In genomic region chr6:88964071-88964470, GRCm38 (mm10) we compare ENCODE assay signal across 24 mouse cellular contexts.
DNase-seq lines count a peak whose midpoint lies in the region; ATAC-seq and TF ChIP-seq lines count a peak whose summit lies in the region.
"Had no signal": no experiment of that assay in that cellular context is flagged by ENCODE, and none has a peak within 500 bp of the region (broad histone marks: within the 10 kb centered on the region; RNA-seq: fewer than 3 reads in every experiment).

No protein-coding gene starts in this region.

- in situ Hi-C loops in CH12.LX (cut with MboI; ENCODE audit: low pct_ligation_motif_present, low pct_unique_long_range_greater_than_20kb, low sequenced_read_pairs): no loop called here

- no peak for TF ChIP-seq CTCF in forebrain, postnatal 0 days (IDR thresholded peaks at IDR 0.05; ENCODE audit: low read depth)
- no peak for TF ChIP-seq CTCF in CH12.LX (conservative IDR thresholded peaks at IDR 0.05 in 1 of 2, IDR thresholded peaks at IDR 0.05 in 1 of 2; ENCODE audit: low read depth in 2 of 2, low read length in 2 of 2)

- no peak overlapping the region for H3K4me2 ChIP-seq in forebrain, embryonic 11.5 days (ENCODE audit: low read depth, low read length, severe bottlenecking)
- no peak overlapping the region for H3K4me2 ChIP-seq in forebrain, postnatal 0 days (ENCODE audit: low read depth)
- peak overlapping the region; percentile 68; the same call in 1 of the 2 replicates for H3K4me2 ChIP-seq in CH12.LX (ENCODE audit: insufficient read depth, low read depth, poor library complexity, severe bottlenecking)

- TF ChIP-seq RAD21 in CH12.LX (IDR thresholded peaks at IDR 0.05; ENCODE audit: low read depth, low read length): no peak

- 87% methylated on average over 7 of the region's 7 CpGs for WGBS in forebrain, embryonic 11.5 days
- 79% methylated on average over 7 of the region's 7 CpGs for WGBS in forebrain, postnatal 0 days

- no peaks in the 10 kb centered on the region for H3K9me3 ChIP-seq in forebrain, embryonic 11.5 days (ENCODE audit: control insufficient read depth, low read length)
- no peaks in the 10 kb centered on the region for H3K9me3 ChIP-seq in forebrain, postnatal 0 days (ENCODE audit: low read length)
- no peaks in the 10 kb centered on the region for H3K9me3 ChIP-seq in CH12.LX (replicated peaks; ENCODE audit: low read length)
- H3K9me3 ChIP-seq: limb, embryonic 10.5 days had no signal

- H3K9ac ChIP-seq in forebrain, embryonic 11.5 days (ENCODE audit: low read length): no peak overlapping the region
- no peak overlapping the region for H3K9ac ChIP-seq in forebrain, postnatal 0 days
- H3K9ac ChIP-seq in CH12.LX (ENCODE audit: insufficient read depth, low read depth): no peak overlapping the region
- H3K9ac ChIP-seq: liver, postnatal 0 days had no signal

- H3K36me3 ChIP-seq in forebrain, embryonic 11.5 days (ENCODE audit: control insufficient read depth, insufficient read depth, low read length): no peaks in the 10 kb centered on the region
- H3K36me3 ChIP-seq in forebrain, postnatal 0 days (ENCODE audit: insufficient read depth): no peaks in the 10 kb centered on the region
- H3K36me3 ChIP-seq in CH12.LX (replicated peaks in 1 of 2; ENCODE audit: control insufficient read depth in 1 of 2, insufficient read depth in 1 of 2, low read length in 1 of 2): no peaks in the 10 kb centered on the region
- H3K36me3 ChIP-seq: limb, embryonic 10.5 days had no signal

- TF ChIP-seq POLR2A in CH12.LX (IDR thresholded peaks at IDR 0.05; ENCODE audit: low read depth, low read length): no peak

- no peak overlapping the region for H3K27ac ChIP-seq in forebrain, embryonic 11.5 days (ENCODE audit: low read depth, low read length)
- H3K27ac ChIP-seq in forebrain, postnatal 0 days (ENCODE audit: low read depth, low read length): no peak overlapping the region
- H3K27ac ChIP-seq in CH12.LX (ENCODE audit: insufficient read depth, low read depth): peak overlapping the region; percentile 85; the same call in 1 of the 2 replicates
- H3K27ac ChIP-seq: heart, adult 2 months; kidney, postnatal 0 days; limb, embryonic 10.5 days; stomach, postnatal 0 days had no signal

- H3K79me2 ChIP-seq in CH12.LX (replicated peaks; ENCODE audit: control insufficient read depth, extremely low read depth, insufficient read depth, poor library complexity, severe bottlenecking): no peaks in the 10 kb centered on the region

- dilution Hi-C loops in CH12.LX (cut with MboI; ENCODE audit: extremely low pct_ligation_motif_present, extremely low pct_unique_long_range_greater_than_20kb, low sequenced_read_pairs): no loop called here

- H3K27me3 ChIP-seq in forebrain, embryonic 11.5 days (ENCODE audit: control insufficient read depth, insufficient read depth, low read length): no peaks in the 10 kb centered on the region
- H3K27me3 ChIP-seq in forebrain, postnatal 0 days (ENCODE audit: insufficient read depth, low read length): no peaks in the 10 kb centered on the region
- H3K27me3 ChIP-seq in CH12.LX (replicated peaks): no peaks in the 10 kb centered on the region
- H3K27me3 ChIP-seq: Patski had no signal

- no peak for TF ChIP-seq EP300 in CH12.LX (IDR thresholded peaks at IDR 0.05; ENCODE audit: low read length)

- H3K4me1 ChIP-seq in forebrain, embryonic 11.5 days (replicated peaks; ENCODE audit: control insufficient read depth, insufficient read depth, low read length): peaks cover 18% of the 10 kb centered on the region
- peaks cover 16% of the 10 kb centered on the region for H3K4me1 ChIP-seq in forebrain, postnatal 0 days (ENCODE audit: insufficient read depth)
- H3K4me1 ChIP-seq in CH12.LX (ENCODE audit: control insufficient read depth in 1 of 2, insufficient read depth in 2 of 2): peaks cover 36 to 69% of the 10 kb centered on the region in 2 experiments

- no peak overlapping the region for H3K4me3 ChIP-seq in forebrain, embryonic 11.5 days (ENCODE audit: low read depth, low read length)
- no peak overlapping the region for H3K4me3 ChIP-seq in forebrain, postnatal 0 days (ENCODE audit: low read depth, low read length)
- no peak overlapping the region for H3K4me3 ChIP-seq in CH12.LX (replicated peaks in 1 of 3; ENCODE audit: low read depth in 2 of 3, low read length in 2 of 3, poor library complexity in 1 of 3)
- H3K4me3 ChIP-seq: heart, adult 2 months; limb, embryonic 10.5 days had no signal

- ATAC-seq in forebrain, embryonic 11.5 days (replicated peaks; ENCODE audit: low FRiP score): no peak
- no peak for ATAC-seq in forebrain, postnatal 0 days
- peak; percentile 67 to 82 for ATAC-seq in hematopoietic stem cell, adult 5-6 weeks (replicated peaks in 1 of 2; ENCODE audit: insufficient read depth in 1 of 2, low FRiP score in 2 of 2, low TSS enrichment in 1 of 2, low read depth in 1 of 2, poor library complexity in 2 of 2, severe bottlenecking in 2 of 2)
- ATAC-seq: forebrain, embryonic 14.5 days; hindbrain, embryonic 16.5 days; intestine, postnatal 0 days; liver, postnatal 0 days; midbrain, embryonic 16.5 days; Patski had no signal

- DNase-seq in forebrain, embryonic 11.5 days (ENCODE audit: low spot score): peak; percentile 35
- no peak for DNase-seq in forebrain, postnatal 0 days
- DNase-seq in 3T3-L1 (ENCODE audit: low read depth, low spot score) (peak; percentile 94), CH12.LX (ENCODE audit: extremely low read depth) (peak; percentile 78)
- DNase-seq in right cerebral cortex, postnatal 4 days: no peak
- DNase-seq in kidney, adult 9 months: no peak
- DNase-seq: adrenal gland, postnatal 14 days; cerebellum, postnatal 36 days; gastrocnemius, postnatal 14 days; heart, adult 2 months; heart, postnatal 36 days; layer of hippocampus, postnatal 36 days; liver, postnatal 0 days; lung, postnatal 10 days; thymus, postnatal 14 days had no signal

TF ChIP-seq in CH12.LX, 34 proteins besides CTCF, POLR2A, EP300 and RAD21:
- TF ChIP-seq ZMIZ1 (IDR thresholded peaks at IDR 0.05; ENCODE audit: low read depth, low read length) (no peak), TBP (conservative IDR thresholded peaks at IDR 0.05; ENCODE audit: low read depth, low read length) (0 out of 2 replicates have a peak, but pooled peaks have one; percentile 33), IRF4 (IDR thresholded peaks at IDR 0.05; ENCODE audit: low read depth, low read length) (peak; percentile 8; the same call in 1 of the 2 replicates), UBTF (IDR thresholded peaks at IDR 0.05; ENCODE audit: low read depth, low read length) (no peak), TCF12 (IDR thresholded peaks at IDR 0.05; ENCODE audit: low read depth, low read length) (peak; percentile 21; the same call in 1 of the 2 replicates), BHLHE40 (IDR thresholded peaks at IDR 0.05; ENCODE audit: low read depth, low read length) (peak; percentile 52)

Comparison
In these comparisons a context has a peak if more than half of its experiments do, and no peak if none do; other contexts are left out.
1. DNase-seq: peak in forebrain, embryonic 11.5 days (single experiment), 3T3-L1 (single experiment) and CH12.LX (single experiment); none in forebrain, postnatal 0 days (single experiment), right cerebral cortex, postnatal 4 days (single experiment) and kidney, adult 9 months (single experiment).
2. ATAC-seq: peak in hematopoietic stem cell, adult 5-6 weeks (2 of 2); none in forebrain, embryonic 11.5 days (single experiment) and forebrain, postnatal 0 days (single experiment).